Mouse (Mus musculus): Measurements from ENCODE around the gene Lpcat3. TPM values are rescaled to one million over a fixed set of nuclear protein-coding genes. Genes with fewer than 3 reads are reported as not detected.
"Not testable (repeated sequence)": the region's sequence is repeated elsewhere in the genome, so short reads cannot be mapped to it uniquely, and the experiment has no call there.

Lpcat3 gene
- polyA plus RNA-seq, 1 experiment from 2014 or later: 40.0 TPM

DNA sequence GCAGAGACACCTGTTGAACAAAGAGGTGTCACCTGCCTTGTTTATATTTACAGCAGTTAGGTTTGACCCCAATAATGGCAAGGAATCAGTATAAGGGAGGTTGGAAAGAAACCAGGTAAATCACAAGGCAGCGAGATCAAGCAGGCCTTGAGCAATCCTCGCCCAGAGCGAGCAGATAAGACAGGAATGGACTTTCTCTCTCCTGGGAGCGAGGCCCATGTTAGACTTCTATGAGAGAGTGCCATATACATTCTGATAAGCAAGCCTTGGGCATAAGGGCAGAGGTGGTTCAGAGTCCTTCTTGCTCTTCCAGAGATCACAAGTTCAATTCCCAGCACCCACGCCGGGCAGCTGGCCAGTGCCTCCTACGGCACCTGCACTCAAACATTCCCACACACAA, 15.9 kb downstream of the Lpcat3 start:
- H3K27ac ChIP-seq (ENCODE audit: poor library complexity, severe bottlenecking): no peak overlapping the region
- H3K4me3 ChIP-seq: no peak overlapping the region
- no peak overlapping the region for H3K9ac ChIP-seq
- 74% methylated on average over 7 of the region's 7 CpGs for WGBS
- H3K4me2 ChIP-seq: no peak overlapping the region
- no peak for ATAC-seq (ENCODE audit: insufficient number of reproducible peaks, low FRiP score)
- H3K4me1 ChIP-seq (replicated peaks): peaks cover 14% of the 10 kb centered on the region
- H3K9me3 ChIP-seq (replicated peaks): peaks cover 4% of the 10 kb centered on the region; the same call in 1 of the 2 replicates
- H3K27me3 ChIP-seq (replicated peaks): no peaks in the 10 kb centered on the region
- H3K36me3 ChIP-seq: peaks cover 15% of the 10 kb centered on the region

DNA sequence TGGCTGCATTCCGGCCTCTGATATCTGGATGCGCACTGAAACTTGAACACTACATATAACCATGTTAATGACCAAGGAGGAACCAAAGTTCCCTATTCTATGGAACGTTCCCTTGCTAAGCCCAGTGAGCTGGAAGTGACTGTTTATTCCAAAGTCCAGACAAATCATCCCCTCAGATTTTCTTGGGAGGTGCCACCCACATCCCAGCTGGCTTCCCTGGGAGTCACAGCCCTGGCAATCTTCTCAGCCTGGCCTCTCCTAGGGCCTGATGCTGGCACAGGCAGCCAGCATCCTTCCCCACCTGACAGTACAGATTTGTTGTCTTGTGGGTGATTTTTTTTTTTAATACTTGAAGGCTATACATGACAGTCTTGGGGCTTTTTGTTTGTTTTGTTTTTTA, 16.7 kb downstream of the Lpcat3 start:
- H3K27ac ChIP-seq (ENCODE audit: poor library complexity, severe bottlenecking): no peak overlapping the region
- H3K36me3 ChIP-seq: peaks cover 8% of the 10 kb centered on the region
- 95% methylated on average over 3 of the region's 3 CpGs for WGBS
- peaks cover 20% of the 10 kb centered on the region for H3K4me1 ChIP-seq (replicated peaks)
- H3K4me2 ChIP-seq: no peak overlapping the region
- no peak overlapping the region for H3K9ac ChIP-seq
- ATAC-seq (ENCODE audit: insufficient number of reproducible peaks, low FRiP score): no peak
- H3K27me3 ChIP-seq (replicated peaks): no peaks in the 10 kb centered on the region
- no peak overlapping the region for H3K4me3 ChIP-seq
- H3K9me3 ChIP-seq (replicated peaks): no peaks in the 10 kb centered on the region; the same call in 1 of the 2 replicates

DNA sequence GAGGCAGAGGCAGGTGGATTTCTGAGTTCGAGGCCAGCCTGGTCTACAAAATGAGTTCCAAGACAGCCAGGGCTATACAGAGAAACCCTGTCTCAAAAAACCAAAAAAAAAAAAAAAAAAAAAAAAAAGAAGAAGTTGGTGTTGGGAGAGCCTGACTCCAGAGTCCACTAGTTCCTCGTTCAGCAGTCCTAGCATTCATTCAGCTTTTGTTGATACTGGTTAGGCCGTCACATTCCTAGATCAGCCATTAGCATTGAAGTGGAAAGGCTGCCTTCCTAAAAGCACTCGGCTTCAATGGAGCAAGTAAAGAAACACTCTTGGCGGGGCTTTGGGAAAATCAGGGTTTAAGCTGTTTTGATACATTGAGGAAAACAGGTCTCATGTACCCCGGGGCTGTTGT, 19.5 kb downstream of the Lpcat3 start:
- WGBS: 77% methylated on average over 6 of the region's 6 CpGs
- not testable (repeated sequence) for H3K36me3 ChIP-seq; H3K27ac ChIP-seq (ENCODE audit: poor library complexity, severe bottlenecking); H3K4me3 ChIP-seq; H3K4me2 ChIP-seq; H3K9me3 ChIP-seq (replicated peaks); H3K27me3 ChIP-seq (replicated peaks); ATAC-seq (ENCODE audit: insufficient number of reproducible peaks, low FRiP score); H3K9ac ChIP-seq
- H3K4me1 ChIP-seq (replicated peaks): peaks cover 20% of the 10 kb centered on the region

DNA sequence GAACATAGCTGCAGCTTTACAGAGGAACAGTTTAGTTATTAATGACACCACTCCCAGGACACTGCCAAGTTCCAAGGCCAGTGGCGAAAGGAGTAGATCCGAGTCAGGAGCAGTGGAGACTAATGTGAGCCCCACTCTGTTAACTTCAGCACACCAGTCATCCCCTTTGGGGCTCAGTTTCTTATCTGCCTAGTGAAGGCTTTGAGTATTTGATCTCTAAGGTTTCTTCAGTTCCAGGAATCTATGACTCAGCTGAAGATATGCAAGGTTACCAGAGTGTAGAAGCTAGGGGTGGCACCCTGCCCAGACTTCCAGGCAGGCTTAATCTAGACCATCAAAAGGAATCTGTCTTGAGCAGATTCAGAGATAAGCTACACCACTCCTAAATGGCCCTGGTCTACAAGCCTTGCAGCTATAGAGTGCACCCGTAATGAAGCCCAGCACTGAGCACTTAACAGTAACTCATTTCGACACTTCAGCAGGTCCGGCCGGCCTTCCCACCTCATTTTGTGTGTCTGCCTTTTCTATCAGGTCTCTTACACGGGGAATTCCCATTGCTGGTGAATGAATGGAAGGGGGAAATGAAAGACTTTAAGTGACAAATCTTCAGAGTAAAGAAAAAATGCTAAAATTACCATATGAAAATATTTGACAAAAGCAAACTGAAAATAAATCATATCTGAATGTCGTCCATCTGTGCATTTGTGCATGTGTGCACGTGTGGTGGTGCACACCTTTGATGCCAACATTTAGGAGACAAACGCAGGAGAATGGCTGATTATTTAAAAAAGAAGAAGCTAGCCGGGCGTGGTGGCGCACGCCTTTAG, 21.0 kb downstream of the Lpcat3 start:
- WGBS: 61% methylated on average over 14 of the region's 14 CpGs
- Histone ChIP-seq H3K4me1 (replicated peaks) (peaks cover 18% of the 10 kb centered on the region), H3K36me3 (no peaks in the 10 kb centered on the region), H3K9me3 (replicated peaks) (no peaks in the 10 kb centered on the region), H3K4me3 (no peak overlapping the region), H3K9ac (no peak overlapping the region), H3K27me3 (replicated peaks) (no peaks in the 10 kb centered on the region), H3K27ac (ENCODE audit: poor library complexity, severe bottlenecking) (no peak overlapping the region), H3K4me2 (no peak overlapping the region)
- peak; percentile 44 for ATAC-seq (ENCODE audit: insufficient number of reproducible peaks, low FRiP score)

DNA sequence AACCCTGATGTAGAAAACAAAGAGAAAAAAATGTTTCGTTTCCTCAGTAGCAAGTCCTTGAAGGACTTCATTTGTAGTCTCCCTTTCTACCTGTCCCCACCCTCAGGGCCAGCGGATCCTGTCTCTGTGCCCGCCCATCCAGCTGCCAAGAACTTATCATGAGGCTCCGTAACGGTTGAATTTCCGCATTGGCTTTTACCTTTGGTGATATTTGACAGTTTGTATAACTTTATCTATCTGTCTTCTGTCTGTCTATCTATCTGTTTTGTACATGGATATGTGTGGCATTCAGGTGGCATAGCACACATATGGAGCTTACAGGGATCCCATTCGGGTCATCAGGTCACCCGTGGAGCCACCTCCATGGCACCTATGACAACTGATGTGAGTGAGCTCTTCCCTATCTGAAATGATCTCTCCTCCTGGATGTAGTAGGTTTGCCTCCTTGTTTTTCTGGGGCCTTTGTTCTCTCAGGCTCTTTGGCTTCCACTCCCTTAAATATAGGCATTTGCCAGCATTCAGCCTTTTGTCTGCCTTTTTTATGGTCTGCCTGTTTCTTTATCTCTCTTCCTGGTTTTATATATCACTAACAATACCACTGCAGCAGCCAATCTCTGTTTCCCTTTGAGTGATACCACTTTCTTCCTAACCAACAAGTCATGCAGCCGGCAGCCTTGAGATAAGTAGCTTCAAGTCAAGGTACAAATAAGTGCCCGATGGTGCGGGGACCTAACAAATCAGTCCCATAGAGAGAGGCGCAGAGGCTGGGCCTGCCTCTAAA, 23.0 kb downstream of the Lpcat3 start:
- Histone ChIP-seq H3K27ac (ENCODE audit: poor library complexity, severe bottlenecking) (0 out of 2 replicates have a peak overlapping the region, but pooled peaks have one; percentile 7), H3K36me3 (no peaks in the 10 kb centered on the region), H3K4me3 (no peak overlapping the region), H3K9me3 (replicated peaks) (no peaks in the 10 kb centered on the region), H3K4me1 (replicated peaks) (peaks cover 16% of the 10 kb centered on the region), H3K9ac (no peak overlapping the region), H3K27me3 (replicated peaks) (no peaks in the 10 kb centered on the region), H3K4me2 (no peak overlapping the region)
- WGBS: 75% methylated on average over 12 of the region's 12 CpGs
- ATAC-seq (ENCODE audit: insufficient number of reproducible peaks, low FRiP score): peak; percentile 51; the same call in 1 of the 2 replicates

DNA sequence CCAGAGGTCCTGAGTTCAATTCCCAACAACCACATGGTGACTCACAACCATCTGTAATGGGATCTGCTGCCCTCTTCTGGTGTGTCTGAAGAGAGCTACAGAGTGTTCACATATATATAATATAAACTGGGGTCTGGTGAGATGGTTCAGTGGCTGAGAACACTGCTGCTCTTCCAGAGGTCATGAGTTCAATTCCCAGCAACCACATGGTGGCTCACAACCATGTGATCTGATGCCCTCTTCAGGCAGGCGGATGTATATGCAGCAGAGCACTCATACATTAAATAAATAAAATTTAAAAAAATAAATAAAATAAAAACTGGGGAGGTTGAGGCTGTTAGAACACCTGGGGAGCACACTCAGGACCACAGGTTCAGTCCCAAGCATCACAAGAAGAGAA, 23.8 kb downstream of the Lpcat3 start:
- ATAC-seq (ENCODE audit: insufficient number of reproducible peaks, low FRiP score); H3K4me2 ChIP-seq; H3K27me3 ChIP-seq (replicated peaks); H3K9me3 ChIP-seq (replicated peaks); H3K27ac ChIP-seq (ENCODE audit: poor library complexity, severe bottlenecking); H3K36me3 ChIP-seq; H3K9ac ChIP-seq; H3K4me3 ChIP-seq: not testable (repeated sequence)
- peaks cover 16% of the 10 kb centered on the region for H3K4me1 ChIP-seq (replicated peaks)
- 73% methylated on average over 1 of the region's 1 CpGs for WGBS

DNA sequence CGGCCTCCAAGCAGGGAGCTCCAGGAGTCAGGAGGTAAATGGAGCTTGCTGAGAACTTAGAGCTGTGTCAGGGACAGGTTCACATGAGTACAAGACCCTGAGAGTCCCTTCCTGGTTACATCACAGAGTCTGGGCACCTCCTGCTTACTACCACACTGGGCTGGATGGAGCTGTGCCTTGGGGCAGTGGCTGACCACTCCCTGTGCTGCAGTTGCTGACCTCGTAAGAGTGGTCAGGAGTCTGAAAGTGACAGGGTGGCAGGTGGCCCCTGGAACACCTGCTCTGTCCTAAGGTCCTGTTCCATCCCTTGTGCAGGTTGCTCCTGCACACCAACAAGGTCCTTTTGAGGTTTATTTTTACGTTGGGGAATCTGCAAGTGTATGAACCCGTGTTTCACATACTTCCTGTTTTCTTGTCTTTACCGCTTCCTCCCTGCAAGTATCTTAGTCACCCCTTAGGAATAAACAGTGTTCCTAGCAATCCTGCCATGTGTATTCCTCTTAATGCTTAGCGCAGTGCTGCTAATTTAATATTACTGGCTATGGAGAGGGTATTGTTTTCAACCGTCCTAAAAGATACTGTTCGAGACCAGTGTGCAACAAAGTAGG, 25.4 kb downstream of the Lpcat3 start:
- no peak for ATAC-seq (ENCODE audit: insufficient number of reproducible peaks, low FRiP score)
- 78% methylated on average over 8 of the region's 8 CpGs for WGBS

DNA sequence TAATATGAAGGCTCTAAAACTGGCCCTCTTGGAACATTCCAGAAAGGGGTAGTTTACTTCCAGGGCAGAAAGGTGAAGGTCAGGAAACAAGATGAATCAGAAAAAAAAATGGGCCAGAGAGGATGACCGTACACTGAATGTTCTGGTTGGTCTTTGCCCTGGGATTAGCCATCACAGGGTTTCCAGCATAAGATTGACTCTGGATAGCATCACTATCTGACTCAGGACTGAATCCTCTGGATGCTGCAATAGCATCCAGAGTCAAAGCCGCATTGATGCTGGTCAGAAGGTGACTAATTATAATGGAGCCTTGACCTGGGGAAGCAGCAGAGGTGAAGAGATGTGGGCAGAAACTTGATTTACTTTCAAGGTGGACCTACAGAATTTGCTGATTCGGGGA, 26.2 kb downstream of the Lpcat3 start:
- H3K9me3 ChIP-seq (replicated peaks): no peaks in the 10 kb centered on the region
- no peaks in the 10 kb centered on the region for H3K36me3 ChIP-seq
- H3K4me1 ChIP-seq (replicated peaks): peaks cover 5% of the 10 kb centered on the region; the same call in 1 of the 2 replicates
- H3K9ac ChIP-seq: no peak overlapping the region
- no peak overlapping the region for H3K27ac ChIP-seq (ENCODE audit: poor library complexity, severe bottlenecking)
- no peaks in the 10 kb centered on the region for H3K27me3 ChIP-seq (replicated peaks)
- ATAC-seq (ENCODE audit: insufficient number of reproducible peaks, low FRiP score): no peak
- H3K4me3 ChIP-seq: no peak overlapping the region
- WGBS: 87% methylated on average over 3 of the region's 3 CpGs
- H3K4me2 ChIP-seq: no peak overlapping the region

More for the DNA sequence above, 25.4 kb downstream of the Lpcat3 start:
- no peaks in the 10 kb centered on the region for H3K27me3 ChIP-seq (replicated peaks)
- no peaks in the 10 kb centered on the region for H3K9me3 ChIP-seq (replicated peaks)
- peaks cover 11% of the 10 kb centered on the region for H3K4me1 ChIP-seq (replicated peaks)
- no peaks in the 10 kb centered on the region for H3K36me3 ChIP-seq
- H3K9ac ChIP-seq: no peak overlapping the region
- no peak overlapping the region for H3K27ac ChIP-seq (ENCODE audit: poor library complexity, severe bottlenecking)
- H3K4me2 ChIP-seq: no peak overlapping the region
- H3K4me3 ChIP-seq: no peak overlapping the region

DNA sequence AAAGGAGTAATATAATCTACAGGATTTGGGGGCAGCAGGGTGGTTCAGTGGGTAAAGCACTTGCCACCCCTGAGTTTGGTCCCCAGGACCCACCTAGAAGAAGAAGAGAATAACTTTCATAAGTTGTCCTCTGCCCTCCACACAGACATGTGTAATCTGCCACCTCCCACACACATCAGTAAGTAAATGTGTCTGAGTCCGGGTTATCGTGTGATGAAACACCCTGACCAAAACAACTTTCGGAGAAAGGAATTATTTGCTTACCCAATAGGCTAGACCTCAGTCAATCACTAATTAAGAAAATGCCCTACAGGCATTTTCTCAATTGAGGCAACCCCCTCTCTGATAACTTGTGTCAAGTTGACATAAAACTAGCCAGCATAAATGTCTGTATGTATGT, 27.7 kb downstream of the Lpcat3 start:
- H3K27ac ChIP-seq (ENCODE audit: poor library complexity, severe bottlenecking): no peak overlapping the region
- H3K36me3 ChIP-seq: no peaks in the 10 kb centered on the region
- no peak overlapping the region for H3K9ac ChIP-seq
- no peak overlapping the region for H3K4me3 ChIP-seq
- peaks cover 7% of the 10 kb centered on the region; the same call in 1 of the 2 replicates for H3K4me1 ChIP-seq (replicated peaks)
- no peaks in the 10 kb centered on the region for H3K27me3 ChIP-seq (replicated peaks)
- 90% methylated on average over 3 of the region's 3 CpGs for WGBS
- no peak overlapping the region for H3K4me2 ChIP-seq
- H3K9me3 ChIP-seq (replicated peaks): no peaks in the 10 kb centered on the region
- no peak for ATAC-seq (ENCODE audit: insufficient number of reproducible peaks, low FRiP score)

DNA sequence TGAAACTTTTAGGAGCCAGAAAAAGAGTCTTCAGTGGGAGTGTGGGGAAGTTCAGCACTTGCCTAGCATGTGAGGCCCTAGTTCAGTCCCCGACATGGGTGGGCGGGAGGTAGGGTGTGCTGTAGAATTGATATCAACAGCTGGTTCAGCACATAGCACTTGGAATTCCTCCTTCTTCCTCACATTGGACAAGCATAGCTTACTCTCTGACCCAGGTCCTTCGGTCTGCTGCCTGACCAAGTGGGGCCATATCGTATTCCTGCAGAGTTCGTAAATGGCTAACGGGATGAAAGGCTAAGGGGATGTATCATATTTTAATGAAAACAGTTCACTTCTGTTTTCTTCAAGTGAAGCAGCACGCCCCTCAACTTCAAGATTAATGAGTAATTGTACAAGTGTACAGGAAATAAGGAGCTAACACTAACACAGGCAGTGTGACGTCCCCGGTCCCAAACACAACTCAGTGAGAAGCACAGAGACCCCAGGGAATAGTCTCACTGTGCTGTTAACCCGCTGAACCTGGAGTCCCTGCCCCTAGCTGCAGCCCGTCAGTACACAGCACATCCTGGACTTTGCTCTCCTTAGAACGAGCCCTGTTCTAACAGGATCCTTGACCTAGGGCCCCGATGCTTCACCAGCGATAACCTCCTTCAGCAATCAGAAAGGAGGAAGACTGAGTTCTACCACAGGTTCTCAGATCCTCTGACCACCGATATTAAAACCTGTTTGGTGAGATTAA, 30.6 kb downstream of the Lpcat3 start:
- no peak overlapping the region for H3K4me2 ChIP-seq
- ATAC-seq (ENCODE audit: insufficient number of reproducible peaks, low FRiP score): no peak
- peaks cover 10% of the 10 kb centered on the region; the same call in 1 of the 2 replicates for H3K4me1 ChIP-seq (replicated peaks)
- no peak overlapping the region for H3K27ac ChIP-seq (ENCODE audit: poor library complexity, severe bottlenecking)
- peaks cover 4% of the 10 kb centered on the region; the same call in 1 of the 2 replicates for H3K36me3 ChIP-seq
- 80% methylated on average over 15 of the region's 15 CpGs for WGBS
- H3K9me3 ChIP-seq (replicated peaks): no peaks in the 10 kb centered on the region
- H3K27me3 ChIP-seq (replicated peaks): no peaks in the 10 kb centered on the region
- H3K4me3 ChIP-seq: no peak overlapping the region
- H3K9ac ChIP-seq: no peak overlapping the region
